Mouse (Mus musculus) embryo, embryonic 10.5 days (tissue): ENCODE measurements around the gene Naxd.
"Not testable (repeated sequence)": the region's sequence is repeated elsewhere in the genome, so short reads cannot be mapped to it uniquely, and the experiment has no call there.

Experiments
- DNase-seq: peaks from one replicate; pipeline ENCODE4 v3.0.0-alpha.2; 2015; ENCODE audit warnings: low spot score

Gene Naxd

GRCm38 (mm10) chr8:11497017-11497990, at the start of gene Naxd:
Naxd (plus strand) TSS chr8:11497506.
- peak; percentile 97 for DNase-seq

- no peak for DNase-seq
These were observed 49.3 kb upstream of the Naxd start for GRCm38 (mm10) chr8:11447910-11448570.

GRCm38 (mm10) chr8:11450184-11451113, 46.9 kb upstream of the Naxd start:
- peak; percentile 70 for DNase-seq

- no peak for DNase-seq
These were observed 45.2 kb upstream of the Naxd start for GRCm38 (mm10) chr8:11452152-11452551.

GRCm38 (mm10) chr8:11452559-11452958, 44.7 kb upstream of the Naxd start:
- DNase-seq: no peak

GRCm38 (mm10) chr8:11452974-11453373, 44.3 kb upstream of the Naxd start:
- no peak for DNase-seq

- DNase-seq: no peak
These were observed 43.1 kb upstream of the Naxd start for GRCm38 (mm10) chr8:11454228-11454627.

GRCm38 (mm10) chr8:11457278-11457677, 40.0 kb upstream of the Naxd start:
- no peak for DNase-seq

GRCm38 (mm10) chr8:11457981-11458836, 39.1 kb upstream of the Naxd start:
- DNase-seq: peak; percentile 35

GRCm38 (mm10) chr8:11459016-11459415, 38.3 kb upstream of the Naxd start:
- DNase-seq: peak; percentile 52

- no peak for DNase-seq
These were observed 36.4 kb upstream of the Naxd start for GRCm38 (mm10) chr8:11460934-11461333.

- no peak for DNase-seq
These were observed 35.5 kb upstream of the Naxd start for GRCm38 (mm10) chr8:11461847-11462246.

GRCm38 (mm10) chr8:11462641-11463040, 34.7 kb upstream of the Naxd start:
- DNase-seq: no peak

GRCm38 (mm10) chr8:11463541-11463888, 33.8 kb upstream of the Naxd start:
- no peak for DNase-seq

GRCm38 (mm10) chr8:11463889-11464706, 33.2 kb upstream of the Naxd start:
- DNase-seq: no peak

- DNase-seq: no peak
These were observed 32.7 kb upstream of the Naxd start for GRCm38 (mm10) chr8:11464707-11464964.

- DNase-seq: no peak
These were observed 31.7 kb upstream of the Naxd start for GRCm38 (mm10) chr8:11465619-11466018.

GRCm38 (mm10) chr8:11466528-11466927, 30.8 kb upstream of the Naxd start:
- DNase-seq: not testable (repeated sequence)

- peak; percentile 52 for DNase-seq
These were observed 28.2 kb upstream of the Naxd start for GRCm38 (mm10) chr8:11469095-11469494.

GRCm38 (mm10) chr8:11470694-11471093, 26.6 kb upstream of the Naxd start:
- DNase-seq: no peak

GRCm38 (mm10) chr8:11471309-11471708, 26.0 kb upstream of the Naxd start:
- no peak for DNase-seq
